Mouse (Mus musculus): ENCODE measurements around the gene Gm49630. TPM values are rescaled to one million over a fixed set of nuclear protein-coding genes. Genes with fewer than 3 reads are reported as not detected.
"Not testable (repeated sequence)": the region's sequence is repeated elsewhere in the genome, so short reads cannot be mapped to it uniquely, and the experiment has no call there.

Gene Gm49630
- polyA plus RNA-seq, 1 experiment from 2014 or later, result not detected

DNA sequence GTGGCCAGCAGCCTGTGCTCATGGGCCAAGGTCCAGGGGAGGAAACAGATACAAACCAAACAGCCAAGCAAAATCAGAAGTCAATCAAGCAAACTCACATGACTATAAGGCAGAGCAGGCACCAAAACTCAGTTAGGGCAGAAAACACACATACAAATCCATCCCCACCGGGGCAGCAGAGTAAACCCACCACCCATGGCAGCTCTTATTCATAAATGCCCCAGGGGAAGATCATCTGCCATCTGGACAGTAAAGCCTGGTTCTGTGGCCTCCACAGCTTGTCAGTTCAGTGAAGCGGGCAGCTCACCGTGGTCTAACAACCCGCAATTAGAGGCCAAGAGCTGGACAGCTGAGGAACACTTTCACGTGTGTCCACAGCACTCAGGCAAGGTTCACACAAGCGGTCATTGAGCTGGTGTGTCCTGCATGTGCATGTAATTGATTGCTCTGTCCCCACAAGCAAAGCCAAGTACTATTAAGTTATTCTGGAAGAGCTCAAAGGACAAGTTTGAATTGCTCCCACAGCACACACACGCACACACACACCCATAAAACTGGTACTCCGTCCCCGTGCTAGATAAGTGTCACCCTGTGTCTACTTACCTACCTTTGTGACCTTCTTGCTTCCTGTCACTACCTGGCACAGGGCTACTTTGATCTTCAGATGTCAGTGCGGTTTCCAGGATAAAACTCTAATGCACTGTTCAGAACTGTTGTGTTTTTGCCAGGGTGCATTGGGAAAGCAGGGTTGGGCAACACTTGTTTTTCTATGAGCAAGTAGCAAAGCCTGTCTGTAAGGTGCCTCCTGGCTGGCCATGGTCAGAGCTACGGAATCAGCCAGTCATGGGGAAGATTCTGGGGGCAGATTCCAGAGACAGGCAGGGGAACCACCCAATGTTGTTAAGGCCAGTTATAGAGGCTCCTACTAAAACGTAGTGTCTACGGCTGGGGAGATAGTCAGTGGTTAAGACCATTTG, 11.7 kb upstream of the Gm49630 start:
- POLR2A ChIA-PET; in situ Hi-C loops (cut with MboI; ENCODE audit: low pct_unique_long_range_greater_than_20kb); CTCF ChIA-PET; H3K27me3 ChIP-seq; DNase-seq (ENCODE audit: low read depth, low spot score): not testable (repeated sequence)
- ATAC-seq, result peak; percentile 60

DNA sequence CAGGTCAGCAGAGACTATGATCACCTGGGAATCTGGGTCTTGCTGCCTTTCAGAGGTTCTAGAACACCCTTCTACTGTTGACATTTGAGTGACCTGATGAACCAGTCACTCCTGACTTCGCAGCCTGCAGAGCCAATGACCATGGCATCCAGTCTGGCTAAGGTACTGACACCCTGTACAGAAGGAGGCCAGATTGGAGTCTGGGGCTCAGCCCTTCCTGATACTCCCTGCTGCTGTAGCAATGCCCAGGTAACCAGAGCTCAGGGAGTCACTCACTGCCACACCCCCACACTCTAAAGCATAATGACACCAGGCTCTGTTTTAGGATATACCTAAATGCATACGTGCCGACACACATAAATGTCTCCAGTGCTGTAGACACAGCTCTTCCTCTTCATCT, 10.9 kb upstream of the Gm49630 start:
- POLR2A ChIA-PET; ATAC-seq; H3K27me3 ChIP-seq; DNase-seq (ENCODE audit: low read depth, low spot score); in situ Hi-C loops (cut with MboI; ENCODE audit: low pct_unique_long_range_greater_than_20kb); CTCF ChIA-PET: not testable (repeated sequence)

DNA sequence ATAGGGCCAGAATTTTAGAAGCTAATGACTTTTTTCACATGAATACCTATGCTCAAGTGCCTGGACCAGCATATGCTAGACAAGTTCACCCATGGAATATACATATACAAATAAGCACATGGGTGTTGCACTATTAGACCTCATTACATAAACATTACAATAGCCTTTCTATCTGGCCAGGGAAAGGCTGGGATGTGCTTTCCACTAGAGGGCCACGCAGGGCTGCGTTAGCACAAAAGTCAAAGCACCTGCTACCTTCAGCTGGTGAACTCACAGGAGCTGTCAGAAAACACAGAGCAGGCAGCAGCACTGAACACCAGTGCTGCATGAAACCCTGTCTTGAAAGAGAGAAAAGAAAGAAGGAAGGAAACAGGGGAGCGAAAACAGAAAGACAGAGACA, 6.1 kb upstream of the Gm49630 start:
- ATAC-seq; in situ Hi-C loops (cut with MboI; ENCODE audit: low pct_unique_long_range_greater_than_20kb); CTCF ChIA-PET; DNase-seq (ENCODE audit: low read depth, low spot score); POLR2A ChIA-PET; H3K27me3 ChIP-seq: not testable (repeated sequence)

GRCm38 (mm10) chr17:7376951-7377700, 5.3 kb upstream of the Gm49630 start:
- in situ Hi-C loops (cut with MboI; ENCODE audit: low pct_unique_long_range_greater_than_20kb); DNase-seq (ENCODE audit: low read depth, low spot score); POLR2A ChIA-PET; H3K27me3 ChIP-seq; CTCF ChIA-PET; ATAC-seq: not testable (repeated sequence)

DNA sequence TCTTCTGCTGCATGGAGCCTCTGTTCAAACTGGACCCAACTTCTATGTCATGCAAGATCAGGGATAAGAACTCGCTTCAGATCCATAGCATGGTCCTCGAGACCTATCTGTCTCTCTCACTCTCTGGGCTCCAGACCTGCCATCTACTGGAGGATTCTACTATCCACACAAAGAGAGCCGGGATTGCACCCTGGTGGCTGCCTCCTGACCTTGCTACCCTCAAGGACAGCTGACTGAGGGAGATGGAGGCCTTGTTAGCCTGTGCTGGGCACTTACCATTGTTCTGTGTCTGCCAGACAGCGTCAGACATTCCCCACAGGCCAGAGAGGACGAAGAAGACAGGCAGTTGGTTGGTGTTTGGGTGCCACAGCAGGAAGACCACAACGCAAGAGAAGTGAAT, 2.4 kb downstream of the Gm49630 start:
- ATAC-seq; DNase-seq (ENCODE audit: low read depth, low spot score); H3K27me3 ChIP-seq; CTCF ChIA-PET; POLR2A ChIA-PET; in situ Hi-C loops (cut with MboI; ENCODE audit: low pct_unique_long_range_greater_than_20kb): not testable (repeated sequence)

DNA sequence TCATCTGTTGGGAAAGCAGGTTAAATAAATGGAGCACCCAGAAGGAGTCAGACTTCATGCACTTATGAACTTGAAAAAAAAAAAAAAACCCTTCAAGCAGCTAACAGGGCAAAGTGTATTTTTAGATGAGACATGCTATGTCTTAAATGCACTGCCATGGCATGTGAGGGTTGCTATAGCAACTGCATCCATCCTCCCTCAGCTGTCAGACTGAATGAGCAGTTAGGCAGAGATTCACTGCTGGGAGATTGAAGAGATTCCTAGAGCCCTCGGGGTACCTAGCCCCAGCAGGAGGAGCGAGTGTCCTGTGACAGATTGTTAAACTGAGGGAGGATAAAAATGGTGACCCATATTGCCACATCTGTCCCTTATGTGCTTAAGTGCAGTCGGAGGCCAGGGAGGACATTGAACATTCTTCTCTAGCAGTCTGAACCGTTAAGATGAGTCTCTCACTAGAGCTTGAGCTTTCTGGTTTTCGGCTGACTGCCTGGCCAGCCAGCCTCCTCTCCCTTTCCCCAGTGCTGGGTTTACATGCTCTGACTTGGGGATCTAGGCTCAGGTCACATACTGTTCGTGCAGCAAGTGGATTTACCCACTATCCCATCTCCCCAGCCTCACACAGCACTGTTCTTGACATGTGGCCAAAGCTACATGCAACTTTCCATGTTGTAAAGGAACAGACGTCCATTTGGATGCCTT, 5.0 kb downstream of the Gm49630 start:
- CTCF ChIA-PET; H3K27me3 ChIP-seq; DNase-seq (ENCODE audit: low read depth, low spot score); POLR2A ChIA-PET; ATAC-seq; in situ Hi-C loops (cut with MboI; ENCODE audit: low pct_unique_long_range_greater_than_20kb): not testable (repeated sequence)

- DNase-seq (ENCODE audit: low read depth, low spot score); in situ Hi-C loops (cut with MboI; ENCODE audit: low pct_unique_long_range_greater_than_20kb); POLR2A ChIA-PET; H3K27me3 ChIP-seq; ATAC-seq; CTCF ChIA-PET: not testable (repeated sequence)
Observed at GRCm38 (mm10) chr17:7366265-7366664, 5.5 kb downstream of the Gm49630 start.

- POLR2A ChIA-PET; CTCF ChIA-PET; in situ Hi-C loops (cut with MboI; ENCODE audit: low pct_unique_long_range_greater_than_20kb): not testable (repeated sequence)
Observed at GRCm38 (mm10) chr17:7365615-7366014, 6.2 kb downstream of the Gm49630 start.

DNA sequence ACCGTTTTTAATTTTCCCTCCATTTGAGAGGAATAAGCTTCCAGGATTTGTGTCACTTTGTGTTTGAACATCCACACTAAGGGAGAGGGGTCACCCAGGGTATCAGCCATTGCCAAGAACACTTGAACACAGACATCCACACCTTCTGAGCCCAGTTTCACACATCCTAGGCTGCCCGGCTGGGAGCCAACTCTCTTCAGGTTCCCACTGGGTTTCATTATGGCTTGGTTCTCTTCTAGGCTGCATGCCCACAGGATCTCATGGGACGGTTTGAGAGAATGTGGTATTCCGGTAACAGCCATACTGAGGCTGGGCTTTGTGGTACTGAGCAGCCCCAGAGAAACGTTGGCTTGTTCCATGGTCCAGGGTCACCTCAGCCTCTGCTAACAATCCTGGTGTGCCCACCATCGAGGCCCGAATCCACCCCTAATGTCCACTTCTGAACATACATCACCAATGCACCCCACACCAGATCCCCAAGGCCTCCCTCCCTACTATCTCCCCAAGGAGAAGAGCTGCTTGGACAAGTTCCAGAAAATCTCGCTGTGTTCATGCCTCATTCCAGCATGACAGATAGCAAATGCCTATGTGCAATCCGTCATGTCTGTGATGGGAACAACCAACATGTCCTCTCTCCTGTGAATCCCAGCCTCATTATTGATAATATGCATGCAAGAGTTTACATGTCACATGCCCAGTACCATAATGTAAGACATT, 10.9 kb downstream of the Gm49630 start:
- POLR2A ChIA-PET; DNase-seq (ENCODE audit: low read depth, low spot score); H3K27me3 ChIP-seq; in situ Hi-C loops (cut with MboI; ENCODE audit: low pct_unique_long_range_greater_than_20kb); CTCF ChIA-PET; ATAC-seq: not testable (repeated sequence)

More at GRCm38 (mm10) chr17:7365615-7366014, 6.2 kb downstream of the Gm49630 start:
- not testable (repeated sequence) for DNase-seq (ENCODE audit: low read depth, low spot score); ATAC-seq; H3K27me3 ChIP-seq

GRCm38 (mm10) chr17:7359806-7360205, 12.0 kb downstream of the Gm49630 start:
- H3K27me3 ChIP-seq; CTCF ChIA-PET; DNase-seq (ENCODE audit: low read depth, low spot score); ATAC-seq; POLR2A ChIA-PET; in situ Hi-C loops (cut with MboI; ENCODE audit: low pct_unique_long_range_greater_than_20kb): not testable (repeated sequence)

GRCm38 (mm10) chr17:7352596-7352995, 19.2 kb downstream of the Gm49630 start, which contains the start of gene Ttll2:
TSS of gene Ttll2 (minus strand) at chr17:7352696.
- CTCF ChIA-PET; POLR2A ChIA-PET; in situ Hi-C loops (cut with MboI; ENCODE audit: low pct_unique_long_range_greater_than_20kb); ATAC-seq; DNase-seq (ENCODE audit: low read depth, low spot score); H3K27me3 ChIP-seq: not testable (repeated sequence)

GRCm38 (mm10) chr17:7348765-7349164, 23.0 kb downstream of the Gm49630 start:
- POLR2A ChIA-PET; in situ Hi-C loops (cut with MboI; ENCODE audit: low pct_unique_long_range_greater_than_20kb); DNase-seq (ENCODE audit: low read depth, low spot score); ATAC-seq; CTCF ChIA-PET; H3K27me3 ChIP-seq: not testable (repeated sequence)

GRCm38 (mm10) chr17:7337381-7337780, 34.4 kb downstream of the Gm49630 start:
- CTCF ChIA-PET; DNase-seq (ENCODE audit: low read depth, low spot score); H3K27me3 ChIP-seq; POLR2A ChIA-PET; ATAC-seq; in situ Hi-C loops (cut with MboI; ENCODE audit: low pct_unique_long_range_greater_than_20kb): not testable (repeated sequence)

DNA sequence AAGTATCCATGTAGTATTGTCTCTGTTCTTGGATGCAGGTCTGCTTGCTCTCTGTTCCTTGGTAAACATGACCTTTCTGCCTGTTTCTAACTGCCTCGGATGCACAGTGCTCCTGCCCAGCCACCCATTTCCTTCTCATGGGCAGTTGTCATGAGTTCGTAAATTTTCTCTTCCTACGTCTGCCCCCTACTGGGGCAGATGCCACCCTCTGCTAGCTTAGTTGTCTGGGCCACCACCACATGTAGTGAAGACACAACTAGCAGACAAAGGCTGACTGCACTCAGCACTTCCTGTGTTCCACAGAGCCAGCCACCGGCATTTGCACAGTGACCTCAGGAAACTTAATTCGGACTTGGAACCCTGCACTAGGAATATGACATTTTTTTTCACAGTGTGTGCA, 39.0 kb downstream of the Gm49630 start:
- H3K27me3 ChIP-seq; in situ Hi-C loops (cut with MboI; ENCODE audit: low pct_unique_long_range_greater_than_20kb); DNase-seq (ENCODE audit: low read depth, low spot score); POLR2A ChIA-PET; CTCF ChIA-PET; ATAC-seq: not testable (repeated sequence)

Data from Patski (cell line).